Comparison of ENCODE assay signal across 9 mouse cellular contexts in genomic region chr9:32506866-32507861, GRCm38 (mm10). TPM values are rescaled to one million over a fixed set of nuclear protein-coding genes. Genes with fewer than 3 reads are reported as not detected.
DNase-seq lines count a peak whose midpoint lies in the region; ATAC-seq lines count a peak whose summit lies in the region.
"Had no signal": no experiment of that assay in that cellular context is flagged by ENCODE, and none has a peak within 500 bp of the region (broad histone marks: within the 10 kb centered on the region; RNA-seq: fewer than 3 reads in every experiment).

No protein-coding gene starts in this region.

- H3K4me1 ChIP-seq in kidney, embryonic 15.5 days: peaks cover 50% of the 10 kb centered on the region
- peaks cover 18% of the 10 kb centered on the region for H3K4me1 ChIP-seq in heart, embryonic 16.5 days (ENCODE audit: control insufficient read depth, insufficient read depth, low read length)
- H3K4me1 ChIP-seq in forebrain, embryonic 16.5 days (replicated peaks; ENCODE audit: control insufficient read depth, insufficient read depth, low read length): no peaks in the 10 kb centered on the region

- no peak for DNase-seq in kidney, postnatal 4 days
- DNase-seq in CD8-positive naive resting alpha-beta T cell, adult 2 months (ENCODE audit: low read depth in 2 of 2, low spot score in 2 of 2): peak; percentile 68 to 75
- DNase-seq in naive thymus-derived CD4-positive, alpha-beta T cell, adult 2 months (ENCODE audit: low read depth): peak; percentile 85
- no peak for DNase-seq in frontal cortex, postnatal 14 days (ENCODE audit: low spot score in 2 of 2)
- no peak for DNase-seq in layer of hippocampus, adult 9-11 months
- DNase-seq: layer of hippocampus, postnatal 36 days had no signal

- H3K27me3 ChIP-seq in kidney, embryonic 15.5 days: no peaks in the 10 kb centered on the region
- no peaks in the 10 kb centered on the region for H3K27me3 ChIP-seq in heart, embryonic 16.5 days (ENCODE audit: control insufficient read depth, insufficient read depth, low read length)
- H3K27me3 ChIP-seq in forebrain, embryonic 16.5 days (replicated peaks; ENCODE audit: control insufficient read depth, insufficient read depth, low read length): no peaks in the 10 kb centered on the region

- 60% methylated on average over 15 of the region's 15 CpGs for WGBS in kidney, embryonic 15.5 days
- 64% methylated on average over 15 of the region's 15 CpGs for WGBS in heart, embryonic 16.5 days
- WGBS in forebrain, embryonic 16.5 days: 78% methylated on average over 15 of the region's 15 CpGs

- H3K4me2 ChIP-seq in kidney, embryonic 15.5 days: no peak overlapping the region
- H3K4me2 ChIP-seq in heart, embryonic 16.5 days (ENCODE audit: low read depth, low read length): peak overlapping the region; percentile 33
- no peak overlapping the region for H3K4me2 ChIP-seq in forebrain, embryonic 16.5 days (ENCODE audit: low read length)

- peak overlapping the region; percentile 78 for H3K27ac ChIP-seq in kidney, embryonic 15.5 days
- H3K27ac ChIP-seq in heart, embryonic 16.5 days (ENCODE audit: low read length): peak overlapping the region; percentile 81
- no peak overlapping the region for H3K27ac ChIP-seq in forebrain, embryonic 16.5 days (ENCODE audit: low read length)

- H3K9ac ChIP-seq in kidney, embryonic 15.5 days: no peak overlapping the region
- H3K9ac ChIP-seq in heart, embryonic 16.5 days (ENCODE audit: low read length): peak overlapping the region; percentile 22; the same call in 1 of the 2 replicates
- H3K9ac ChIP-seq in forebrain, embryonic 16.5 days (replicated peaks; ENCODE audit: low read depth, low read length): no peak overlapping the region

- H3K36me3 ChIP-seq in kidney, embryonic 15.5 days: no peaks in the 10 kb centered on the region
- H3K36me3 ChIP-seq in heart, embryonic 16.5 days (ENCODE audit: control insufficient read depth, insufficient read depth): no peaks in the 10 kb centered on the region
- no peaks in the 10 kb centered on the region for H3K36me3 ChIP-seq in forebrain, embryonic 16.5 days (ENCODE audit: control insufficient read depth, insufficient read depth)

- H3K9me3 ChIP-seq in kidney, embryonic 15.5 days (replicated peaks): no peaks in the 10 kb centered on the region
- no peaks in the 10 kb centered on the region for H3K9me3 ChIP-seq in heart, embryonic 16.5 days (replicated peaks; ENCODE audit: control insufficient read depth, low read length)
- H3K9me3 ChIP-seq in forebrain, embryonic 16.5 days (ENCODE audit: control insufficient read depth, low read length): no peaks in the 10 kb centered on the region

- no peak overlapping the region for H3K4me3 ChIP-seq in kidney, embryonic 15.5 days (replicated peaks)
- no peak overlapping the region for H3K4me3 ChIP-seq in heart, embryonic 16.5 days (ENCODE audit: low read length)
- no peak overlapping the region for H3K4me3 ChIP-seq in forebrain, embryonic 16.5 days (replicated peaks; ENCODE audit: low read length)

- no peak for ATAC-seq in kidney, embryonic 15.5 days (replicated peaks; ENCODE audit: low FRiP score)
- ATAC-seq in heart, embryonic 16.5 days (replicated peaks; ENCODE audit: extremely low read depth, insufficient read depth, low FRiP score): no peak; the same call in 1 of the 2 replicates
- no peak for ATAC-seq in forebrain, embryonic 16.5 days

RNA-seq across cellular contexts. Expression of gene Fli1, which starts 35.5 kb away (rescaled TPM):
- 28.3 and 31.0 TPM in 2 replicates for polyA plus RNA-seq in kidney, embryonic 15.5 days (2015; fragmentation: Nextera tagmentation; extraction: Ambion mirVana)
- polyA plus RNA-seq in heart, embryonic 16.5 days (2015; fragmentation: Nextera tagmentation; extraction: Ambion mirVana): 20.1 and 23.4 TPM in 2 replicates
- polyA plus RNA-seq in forebrain, embryonic 16.5 days (2015; fragmentation: Nextera tagmentation; extraction: Ambion mirVana): 7.3 and 7.8 TPM in 2 replicates

Comparison
In these comparisons a context has a peak if more than half of its experiments do, and no peak if none do; other contexts are left out.
1. DNase-seq: peak in CD8-positive naive resting alpha-beta T cell, adult 2 months (2 of 2) and naive thymus-derived CD4-positive, alpha-beta T cell, adult 2 months (single experiment); none in kidney, postnatal 4 days (0 of 2), frontal cortex, postnatal 14 days (0 of 2) and layer of hippocampus, adult 9-11 months (single experiment).